Mouse (Mus musculus) bone marrow macrophage, adult 2 months (primary cell): ENCODE data around the gene Klc4. TPM values are rescaled to one million over a fixed set of nuclear protein-coding genes. Genes with fewer than 3 reads are reported as not detected.
A peak's percentile ranks its signal among the peaks of the same experiment; 100 is the strongest.

Source experiments
- H3K27ac ChIP-seq: 2 replicates; pipeline ENCODE4 v1.5.1; 2012; ENCODE audit warnings: low read depth, low read length; ENCODE audit not compliant: insufficient read depth
- H3K4me1 ChIP-seq: 2 replicates; pipeline ENCODE4 v1.6.1; 2012; ENCODE audit warnings: low read length; ENCODE audit not compliant: control insufficient read depth, insufficient read depth
- H3K4me3 ChIP-seq: 2 replicates; pipeline ENCODE4 v1.5.1; 2012; ENCODE audit warnings: mild to moderate bottlenecking, low read length, moderate library complexity; ENCODE audit not compliant: insufficient read depth
- CTCF ChIP-seq: IDR thresholded peaks from 2 replicates; pipeline ENCODE4 v1.5.1; 2012; ENCODE audit warnings: low read depth, mild to moderate bottlenecking, low read length, moderate library complexity
- POLR2A ChIP-seq: IDR thresholded peaks from 2 replicates; pipeline ENCODE4 v1.6.1; 2012; ENCODE audit warnings: mild to moderate bottlenecking, low read depth, low read length, borderline replicate concordance
- polyA plus RNA-seq: library from polyadenylated mRNA; stranded (reverse); fragments of >200 nt; gene quantifications from 2 replicates; pipeline ENCODE4 v1.2.4, GENCODE M21; 2012; ENCODE audit not compliant: missing spikeins, insufficient read depth, insufficient read length

The Klc4 gene
- polyA plus RNA-seq, 1 experiment, result 45.3 TPM

DNA sequence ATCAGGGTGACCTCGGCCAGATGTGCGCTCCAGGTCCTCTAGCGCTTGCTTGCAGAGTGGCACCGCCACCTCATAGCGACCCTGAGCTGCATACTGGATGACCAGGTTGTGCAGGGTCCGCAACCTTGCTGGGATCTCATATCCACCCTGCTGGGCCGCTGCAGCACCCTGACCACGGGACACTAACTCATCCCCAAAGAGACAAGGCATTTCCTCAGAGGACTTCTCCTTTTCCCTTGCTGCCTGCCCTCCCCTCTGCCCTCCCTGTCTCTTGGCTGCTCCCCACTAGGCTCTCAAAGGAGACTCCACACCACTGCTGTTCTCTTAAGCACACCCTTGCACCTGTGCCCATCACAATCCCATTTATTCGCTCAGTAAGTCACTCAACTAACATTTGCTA lies 5.9 kb downstream of the Klc4 start:
- TF ChIP-seq POLR2A (no peak; the same call in 1 of the 2 replicates), CTCF (no peak)
- Histone ChIP-seq H3K4me1 (peaks cover 37% of the 10 kb centered on the region), H3K27ac (peak overlapping the region; percentile 85), H3K4me3 (peak overlapping the region; percentile 66)

DNA sequence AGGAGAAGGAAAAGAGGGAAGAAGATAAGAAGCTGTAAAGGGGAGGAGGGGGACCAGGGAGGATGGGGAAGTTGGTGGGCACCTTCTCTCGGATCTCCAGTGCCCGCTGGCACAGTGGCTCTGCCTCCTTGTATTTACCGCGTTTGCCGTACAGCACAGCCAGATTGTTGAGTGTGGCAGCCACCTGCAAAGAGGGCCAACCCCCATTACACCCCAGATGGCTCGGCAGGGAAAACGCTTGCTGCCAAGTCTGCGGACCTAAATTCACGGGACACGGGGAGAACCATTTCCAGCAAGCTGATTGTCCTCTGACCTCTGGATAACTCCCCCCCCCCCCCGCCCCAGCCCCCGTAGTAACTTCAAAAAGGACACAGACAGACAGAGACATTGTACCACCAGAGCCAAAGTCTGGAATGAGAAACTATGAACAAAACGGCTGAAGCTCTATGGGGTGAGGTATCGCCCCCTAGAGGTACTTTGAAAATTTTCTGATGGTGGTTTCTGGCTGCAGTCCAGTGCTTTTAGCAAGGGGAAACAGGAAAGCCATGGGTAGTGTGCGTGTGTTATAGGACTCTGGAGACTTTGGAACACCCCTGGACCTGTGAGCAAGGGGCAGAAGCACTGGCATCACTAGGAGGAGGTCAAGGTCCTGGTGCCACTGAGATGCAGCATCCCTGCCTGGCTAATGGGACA lies 8.8 kb downstream of the Klc4 start:
- TF ChIP-seq POLR2A (no peak), CTCF (no peak)
- H3K4me1 ChIP-seq, result peaks cover 30% of the 10 kb centered on the region
- 0 out of 2 replicates have a peak overlapping the region, but pooled peaks have one; percentile 14 for H3K4me3 ChIP-seq
- no peak overlapping the region for H3K27ac ChIP-seq

DNA sequence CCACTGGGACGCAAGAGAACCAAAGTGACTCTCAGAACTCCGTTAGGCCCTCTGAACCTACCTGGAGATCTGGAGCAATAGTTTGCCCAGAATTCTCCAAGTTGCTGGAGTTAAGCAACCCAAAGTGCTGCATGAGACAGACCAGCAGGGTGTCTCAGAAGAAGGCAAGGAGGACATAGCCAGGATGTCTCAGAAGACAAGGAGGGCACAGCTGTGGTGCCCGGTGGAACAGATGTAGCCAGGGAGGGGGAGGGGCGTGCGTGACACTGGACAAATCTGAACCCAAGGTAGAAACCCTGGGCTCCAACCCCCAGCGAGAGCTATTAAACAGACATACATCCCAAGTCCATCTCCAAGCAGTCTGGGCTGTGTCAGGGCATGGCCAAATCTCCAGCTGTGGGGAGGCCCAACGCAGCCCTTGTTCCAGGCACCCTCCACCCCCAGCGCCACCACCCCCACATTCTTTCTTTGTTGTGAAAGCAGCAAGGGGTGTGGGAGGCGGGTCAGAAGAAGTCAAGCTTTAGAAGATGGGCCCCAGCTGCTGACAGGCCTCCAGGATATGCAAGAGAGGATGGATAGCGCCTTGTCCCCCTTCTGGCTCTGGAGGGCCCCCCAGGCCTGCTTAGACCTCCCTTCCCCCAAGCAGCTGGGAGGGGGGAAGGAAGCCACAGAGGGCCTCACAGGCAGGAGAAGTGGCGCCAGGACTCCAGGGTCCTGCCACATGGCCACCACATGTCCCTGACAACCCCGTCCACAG lies 16.0 kb downstream of the Klc4 start:
- TF ChIP-seq CTCF (no peak), POLR2A (no peak)
- H3K4me3 ChIP-seq, result peak overlapping the region; percentile 19
- no peak overlapping the region for H3K27ac ChIP-seq
- no peaks in the 10 kb centered on the region for H3K4me1 ChIP-seq

DNA sequence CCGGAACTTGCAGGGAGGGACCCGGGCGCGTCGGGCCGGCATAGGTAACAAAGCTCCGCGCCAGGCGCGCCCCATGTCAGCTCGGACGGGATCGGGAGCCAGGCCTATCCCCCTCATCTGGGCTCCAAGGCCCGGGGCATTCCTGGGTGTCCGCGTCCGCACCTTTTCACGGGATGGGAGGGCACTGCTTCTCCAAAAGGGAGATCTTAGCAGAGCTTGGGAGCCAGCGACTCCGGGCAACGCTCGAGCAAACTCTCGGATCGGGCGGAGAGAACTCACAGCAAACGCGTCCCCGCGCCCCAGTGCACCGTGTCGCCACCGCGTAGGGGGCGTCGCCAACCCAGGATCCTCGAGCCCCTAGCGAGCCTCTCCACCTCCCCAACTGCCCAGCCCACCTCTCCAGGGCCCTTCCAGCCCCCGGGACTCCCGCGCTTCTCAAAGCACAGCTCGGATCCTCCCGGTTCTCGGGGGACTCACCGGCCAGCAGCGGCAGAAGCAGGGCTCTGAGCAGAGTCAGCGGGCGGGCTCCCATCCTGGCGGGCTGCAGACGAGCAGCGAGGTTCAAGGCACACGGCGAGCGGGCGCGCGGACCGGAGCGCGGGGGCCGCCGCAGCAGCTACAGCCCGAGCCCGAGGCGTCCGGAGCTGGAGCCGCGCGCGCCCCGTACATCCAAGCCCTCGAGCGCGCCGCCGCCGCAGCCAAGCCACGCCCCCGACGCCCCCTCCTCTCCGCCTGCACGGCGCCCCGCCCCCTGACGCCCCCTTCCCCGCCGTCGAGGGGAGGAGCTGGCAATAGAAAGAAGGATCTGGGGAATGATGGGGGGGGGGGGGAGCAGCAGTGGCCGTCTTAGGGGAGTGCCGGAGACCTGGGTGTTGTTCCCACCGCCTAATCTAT lies 16.8 kb downstream of the Klc4 start, which contains the start of gene Ptk7:
TSS of gene Ptk7 (minus strand) at position 714 of the 894 bp plus-strand sequence.
- H3K4me1 ChIP-seq, result peaks cover 6% of the 10 kb centered on the region; the same call in 1 of the 2 replicates

DNA sequence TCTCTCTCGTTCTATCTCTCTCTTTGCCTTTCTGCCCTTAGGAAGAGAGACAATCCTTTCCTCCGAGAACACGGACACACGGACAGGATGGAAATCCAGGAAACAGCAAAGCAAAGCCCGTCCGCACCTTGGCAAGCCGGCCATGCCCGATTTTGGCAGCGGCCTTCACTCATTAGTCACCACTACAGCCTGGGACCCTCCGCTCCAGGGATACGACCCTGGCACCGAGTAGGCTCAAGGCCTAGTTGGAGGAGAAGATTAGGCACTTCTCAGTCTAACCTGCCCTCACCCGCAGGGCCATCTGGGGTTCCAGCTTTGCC lies 17.4 kb downstream of the Klc4 start:
- H3K27ac ChIP-seq, result no peak overlapping the region
- H3K4me1 ChIP-seq, result peaks cover 12% of the 10 kb centered on the region
- peak overlapping the region; percentile 57 for H3K4me3 ChIP-seq

More for the DNA sequence above, 16.8 kb downstream of the Klc4 start, which contains the start of gene Ptk7:
- Histone ChIP-seq H3K4me3 (peak within 1 kb of the TSS; percentile 57), H3K27ac (no peak within 1 kb of the TSS)
- TF ChIP-seq POLR2A, result no peak
- TF ChIP-seq CTCF, result no peak

DNA sequence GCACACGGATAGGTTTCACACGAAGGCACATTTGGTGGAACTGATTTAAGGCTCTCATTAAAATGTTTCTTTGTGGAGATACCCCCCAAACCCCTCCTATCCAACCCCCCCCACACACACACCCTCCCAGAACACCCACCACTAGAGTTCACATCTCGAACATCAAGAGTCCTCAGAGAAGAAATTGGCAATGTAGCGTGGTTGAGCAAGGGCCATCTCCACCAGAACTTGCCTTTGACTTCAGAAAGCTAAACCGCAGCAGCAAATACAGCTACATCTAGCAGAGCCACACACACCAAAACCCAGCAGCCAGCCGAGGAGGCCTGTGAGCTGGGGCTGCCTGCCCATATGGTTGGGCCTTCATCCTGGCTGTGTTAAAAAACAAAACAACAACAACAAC lies 18.4 kb downstream of the Klc4 start:
- H3K27ac ChIP-seq, result no peak overlapping the region
- TF ChIP-seq CTCF (no peak), POLR2A (no peak)
- H3K4me3 ChIP-seq, result no peak overlapping the region
- peaks cover 18% of the 10 kb centered on the region for H3K4me1 ChIP-seq

More for the DNA sequence above, 17.4 kb downstream of the Klc4 start:
- TF ChIP-seq POLR2A (no peak), CTCF (no peak)

DNA sequence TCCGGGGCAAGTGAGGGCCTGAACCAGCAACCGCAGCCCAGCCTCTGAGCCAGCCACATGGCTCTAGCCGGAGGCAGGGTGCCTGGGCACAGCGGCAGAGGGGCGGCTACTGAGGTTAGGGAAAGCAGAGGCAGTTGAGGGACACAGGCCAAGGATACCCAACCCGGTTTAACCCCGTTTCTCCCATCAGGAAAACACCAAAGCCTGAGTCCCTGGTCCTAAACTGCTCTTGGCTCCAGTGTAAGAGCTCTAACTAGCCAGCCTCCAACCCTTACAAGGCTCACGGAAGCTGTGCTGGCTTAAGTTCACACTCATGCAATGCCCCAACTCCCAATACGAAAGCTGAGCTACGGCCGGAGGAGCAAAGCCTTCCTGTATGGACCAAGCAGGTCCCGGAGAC lies 21.2 kb downstream of the Klc4 start:
- Histone ChIP-seq H3K4me3 (no peak overlapping the region), H3K27ac (peak overlapping the region; percentile 66), H3K4me1 (peaks cover 18% of the 10 kb centered on the region)
- TF ChIP-seq CTCF (no peak), POLR2A (no peak)

DNA sequence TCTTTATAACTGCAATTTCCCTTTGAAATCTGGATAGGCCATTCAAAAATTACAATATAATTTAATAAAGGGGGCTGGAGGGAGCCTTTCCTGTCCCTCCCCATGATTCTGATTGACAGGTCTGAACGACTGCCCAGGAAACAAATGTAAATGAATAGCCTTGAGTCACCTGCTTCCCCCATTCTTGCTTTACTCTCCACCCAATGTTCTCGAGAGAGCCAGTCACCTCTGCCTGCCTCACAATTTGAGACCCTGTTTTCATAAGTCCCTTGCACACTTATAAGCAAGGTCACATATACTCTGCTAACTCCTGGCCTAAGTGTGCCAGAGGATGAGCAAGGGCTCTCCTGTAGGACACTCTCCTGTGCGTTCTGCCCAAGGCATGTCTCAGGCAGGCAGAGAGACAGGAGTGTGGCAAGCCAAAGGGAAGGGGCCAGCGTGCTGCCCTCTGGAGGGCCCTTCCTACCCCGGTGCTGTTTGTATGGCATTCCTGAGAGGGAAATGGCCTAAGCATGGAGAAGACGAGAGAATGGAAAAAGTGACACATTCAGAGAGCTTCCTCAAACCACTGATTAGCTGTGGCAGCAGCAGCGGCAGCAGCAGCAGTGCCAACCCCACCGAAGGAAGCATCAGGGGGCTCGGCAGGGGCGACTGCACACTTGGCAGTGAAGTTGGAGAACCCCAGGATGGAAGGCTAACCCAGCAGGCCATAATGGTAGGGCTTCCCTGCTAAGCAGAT lies 21.8 kb downstream of the Klc4 start:
- H3K27ac ChIP-seq, result peak overlapping the region; percentile 66
- peaks cover 18% of the 10 kb centered on the region for H3K4me1 ChIP-seq
- TF ChIP-seq POLR2A (no peak), CTCF (no peak)
- no peak overlapping the region for H3K4me3 ChIP-seq

DNA sequence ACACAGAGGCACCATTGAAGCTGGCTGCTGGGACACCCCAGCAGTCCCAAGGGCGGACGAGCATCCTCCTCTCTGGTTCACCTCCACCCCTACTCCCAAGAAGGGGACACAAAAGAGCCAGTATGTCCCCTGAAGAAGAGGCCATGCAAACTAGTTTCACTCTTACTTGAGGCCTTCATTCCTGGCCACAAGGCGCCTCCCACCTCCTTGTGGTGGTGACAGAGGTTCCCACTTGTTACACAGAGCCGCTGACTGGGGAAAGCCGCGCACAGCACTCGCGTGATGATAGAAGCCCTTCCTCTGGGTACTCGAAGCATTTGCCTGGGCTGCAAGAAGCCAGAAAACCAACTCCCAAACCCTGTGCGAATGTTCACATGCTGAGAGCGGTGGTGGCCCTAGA lies 23.6 kb downstream of the Klc4 start:
- H3K4me1 ChIP-seq, result peaks cover 18% of the 10 kb centered on the region
- TF ChIP-seq POLR2A (no peak), CTCF (no peak)
- no peak overlapping the region for H3K27ac ChIP-seq
- no peak overlapping the region for H3K4me3 ChIP-seq
